Mouse (Mus musculus) cerebellum, adult 2 months (tissue): ENCODE measurements at regions not wholly inside any gene's neighbourhood (a gene's known extent, or its start where the extent isn't known, plus 50 kb on each side); places are given as distances from the start of the nearest gene placed in this dataset.

Source experiments
- CTCF ChIP-seq: fragments of 200-500 bp; IDR thresholded peaks from 2 replicates; pipeline ENCODE4 v1.5.1; 2011; ENCODE audit warnings: low read depth, mild to moderate bottlenecking, control low read depth, low read length, moderate library complexity, borderline replicate concordance; ENCODE audit not compliant: insufficient read depth
- POLR2A ChIP-seq: fragments of 200-500 bp; IDR thresholded peaks from 2 replicates; pipeline ENCODE4 v1.6.1; 2011; ENCODE audit warnings: low read length, control low read depth, borderline replicate concordance; ENCODE audit not compliant: insufficient read depth

GRCm38 (mm10) chr19:28203719-28204118 is 192.8 kb upstream of the Rfx3 start:
- TF ChIP-seq POLR2A (no peak), CTCF (no peak)
